Mouse (Mus musculus): Measurements from ENCODE around the gene BC017158. TPM values are rescaled to one million over a fixed set of nuclear protein-coding genes. Genes with fewer than 3 reads are reported as not detected.
A peak's percentile ranks its signal among the peaks of the same experiment; 100 is the strongest.

Gene BC017158
- polyA plus RNA-seq, 1 experiment from 2014 or later: 23.6 TPM

DNA sequence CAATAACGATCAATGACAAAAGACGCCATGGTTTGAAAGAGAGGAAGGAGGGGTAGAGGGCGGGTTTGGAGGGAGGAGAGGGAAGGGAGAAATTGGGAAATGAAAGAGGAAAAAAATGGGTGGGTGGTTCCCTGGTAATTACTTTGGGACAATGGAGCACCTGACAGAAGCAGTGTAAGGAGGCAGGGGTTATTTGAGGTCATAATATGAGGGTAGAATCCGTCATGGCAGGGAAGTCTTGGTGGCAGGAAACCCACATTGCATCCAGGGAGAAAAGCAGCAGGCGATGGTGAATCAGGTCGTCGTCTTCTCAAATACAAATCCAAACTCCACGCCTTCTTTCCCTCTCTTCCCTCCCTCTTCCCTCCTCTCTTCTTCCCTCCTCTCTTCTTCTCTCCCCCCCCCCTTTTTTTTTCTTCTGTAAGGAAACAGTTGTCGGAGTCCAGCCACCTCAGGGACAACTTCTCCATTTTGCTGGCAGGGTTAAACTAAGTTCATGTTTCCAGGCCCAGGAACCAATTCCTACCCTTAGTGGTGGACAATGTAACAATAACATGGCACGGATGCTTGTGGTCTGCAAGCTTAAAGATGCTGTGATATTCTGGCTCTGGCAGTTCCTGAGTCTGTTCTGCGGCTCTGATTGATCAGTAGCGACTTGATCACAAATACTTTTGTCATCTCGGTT, 14.5 kb upstream of the BC017158 start:
- Histone ChIP-seq H3K4me1 (ENCODE audit: control insufficient read depth, insufficient read depth, low read length) (no peaks in the 10 kb centered on the region), H3K4me3 (ENCODE audit: low read depth, low read length) (no peak overlapping the region), H3K36me3 (ENCODE audit: control insufficient read depth, insufficient read depth, low read length) (no peaks in the 10 kb centered on the region), H3K4me2 (ENCODE audit: low read depth, low read length) (no peak overlapping the region), H3K9me3 (ENCODE audit: control insufficient read depth, low read length) (no peaks in the 10 kb centered on the region), H3K9ac (ENCODE audit: low read depth, low read length) (no peak overlapping the region), H3K27me3 (replicated peaks; ENCODE audit: control insufficient read depth, insufficient read depth, low read length) (no peaks in the 10 kb centered on the region), H3K27ac (replicated peaks; ENCODE audit: low read depth, low read length) (no peak overlapping the region)
- no peak for DNase-seq (ENCODE audit: low spot score)
- 75% methylated on average over 13 of the region's 13 CpGs for WGBS
- no peak for ATAC-seq (ENCODE audit: low read depth)

DNA sequence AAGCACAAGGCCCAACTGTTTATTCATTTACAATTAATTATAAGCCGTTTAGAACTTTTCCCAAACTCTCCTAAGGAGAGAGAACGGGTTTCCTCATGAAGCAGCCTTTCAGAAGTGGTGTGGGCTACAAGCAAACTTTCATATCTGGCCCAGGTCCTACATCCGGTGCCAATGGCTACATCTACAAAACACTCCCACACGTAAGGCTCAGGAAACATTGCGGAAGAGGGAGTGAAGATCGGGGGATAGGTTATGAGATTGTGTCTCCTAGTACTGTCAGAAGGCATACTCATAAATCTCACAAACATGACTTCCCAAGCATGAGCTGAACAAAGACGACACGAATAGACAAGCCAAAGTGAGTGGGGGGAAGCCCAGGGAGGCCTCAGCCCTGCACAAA, 13.8 kb upstream of the BC017158 start:
- Histone ChIP-seq H3K9me3 (ENCODE audit: control insufficient read depth, low read length) (no peaks in the 10 kb centered on the region), H3K36me3 (ENCODE audit: control insufficient read depth, insufficient read depth, low read length) (no peaks in the 10 kb centered on the region), H3K27ac (replicated peaks; ENCODE audit: low read depth, low read length) (no peak overlapping the region), H3K27me3 (replicated peaks; ENCODE audit: control insufficient read depth, insufficient read depth, low read length) (no peaks in the 10 kb centered on the region), H3K4me1 (ENCODE audit: control insufficient read depth, insufficient read depth, low read length) (no peaks in the 10 kb centered on the region), H3K9ac (ENCODE audit: low read depth, low read length) (peak overlapping the region; percentile 22; the same call in 1 of the 2 replicates), H3K4me3 (ENCODE audit: low read depth, low read length) (no peak overlapping the region), H3K4me2 (ENCODE audit: low read depth, low read length) (no peak overlapping the region)
- ATAC-seq (ENCODE audit: low read depth) (no peak), DNase-seq (ENCODE audit: low spot score) (no peak)
- WGBS: 78% methylated on average over 8 of the region's 8 CpGs

DNA sequence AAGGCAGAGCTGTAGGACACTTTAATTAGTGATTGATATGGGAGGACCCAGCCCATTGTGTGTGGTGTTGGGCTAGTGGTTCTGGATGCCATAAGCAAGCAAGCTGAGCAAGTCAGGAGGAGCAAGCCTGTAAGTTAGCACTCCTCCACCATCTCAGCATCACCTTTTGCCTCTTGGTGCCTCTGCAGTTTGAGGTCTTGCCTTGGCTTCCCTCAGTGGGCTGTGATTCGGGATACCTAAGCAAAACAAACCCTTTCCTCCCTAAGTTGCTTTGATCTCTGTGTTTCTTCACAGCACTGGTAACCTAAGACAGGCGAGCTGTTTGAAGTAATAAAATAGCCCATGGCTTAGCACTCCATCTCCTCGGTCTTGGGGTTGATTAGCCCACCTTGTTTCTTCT, 13.3 kb upstream of the BC017158 start:
- WGBS: 37% methylated on average over 3 of the region's 3 CpGs

DNA sequence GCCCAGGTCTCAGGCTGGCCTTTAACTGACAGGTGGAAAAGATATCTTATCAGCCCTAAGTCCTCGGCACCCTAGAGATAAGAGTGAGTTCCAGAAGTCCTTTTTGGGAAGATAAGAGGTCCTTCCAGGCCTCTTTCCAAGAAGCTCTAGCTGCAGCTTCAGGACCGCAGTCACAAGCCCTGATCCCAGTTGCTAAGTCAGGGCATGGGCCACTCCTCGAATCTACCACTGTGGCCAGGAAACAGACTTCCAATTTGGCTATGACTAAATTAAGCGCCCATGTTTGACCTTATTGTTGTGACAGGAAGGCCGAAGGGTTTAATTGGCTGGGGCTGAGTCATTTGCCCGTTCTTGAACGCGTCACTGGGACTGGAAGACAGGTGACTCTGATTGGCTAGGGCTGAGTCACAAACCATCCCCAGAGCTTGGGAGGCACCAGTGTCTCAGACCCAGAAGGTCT, 12.3 kb upstream of the BC017158 start:
- DNase-seq (ENCODE audit: low spot score): no peak
- no peak overlapping the region for H3K4me2 ChIP-seq (ENCODE audit: low read depth, low read length)
- 52% methylated on average over 8 of the region's 8 CpGs for WGBS
- no peak overlapping the region for H3K4me3 ChIP-seq (ENCODE audit: low read depth, low read length)
- no peaks in the 10 kb centered on the region for H3K9me3 ChIP-seq (ENCODE audit: control insufficient read depth, low read length)
- H3K27me3 ChIP-seq (replicated peaks; ENCODE audit: control insufficient read depth, insufficient read depth, low read length): no peaks in the 10 kb centered on the region
- H3K4me1 ChIP-seq (ENCODE audit: control insufficient read depth, insufficient read depth, low read length): no peaks in the 10 kb centered on the region
- no peak for ATAC-seq (ENCODE audit: low read depth)
- no peaks in the 10 kb centered on the region for H3K36me3 ChIP-seq (ENCODE audit: control insufficient read depth, insufficient read depth, low read length)
- H3K9ac ChIP-seq (ENCODE audit: low read depth, low read length): no peak overlapping the region
- peak overlapping the region; percentile 3; the same call in 1 of the 2 replicates for H3K27ac ChIP-seq (replicated peaks; ENCODE audit: low read depth, low read length)

More for the DNA sequence above, 13.3 kb upstream of the BC017158 start:
- H3K9me3 ChIP-seq (ENCODE audit: control insufficient read depth, low read length): no peaks in the 10 kb centered on the region
- ATAC-seq (ENCODE audit: low read depth): no peak
- H3K27ac ChIP-seq (replicated peaks; ENCODE audit: low read depth, low read length): no peak overlapping the region
- no peak overlapping the region for H3K4me2 ChIP-seq (ENCODE audit: low read depth, low read length)
- H3K36me3 ChIP-seq (ENCODE audit: control insufficient read depth, insufficient read depth, low read length): no peaks in the 10 kb centered on the region
- H3K4me1 ChIP-seq (ENCODE audit: control insufficient read depth, insufficient read depth, low read length): no peaks in the 10 kb centered on the region
- no peaks in the 10 kb centered on the region for H3K27me3 ChIP-seq (replicated peaks; ENCODE audit: control insufficient read depth, insufficient read depth, low read length)
- no peak overlapping the region for H3K4me3 ChIP-seq (ENCODE audit: low read depth, low read length)
- peak overlapping the region; percentile 22; the same call in 1 of the 2 replicates for H3K9ac ChIP-seq (ENCODE audit: low read depth, low read length)
- DNase-seq (ENCODE audit: low spot score): no peak

DNA sequence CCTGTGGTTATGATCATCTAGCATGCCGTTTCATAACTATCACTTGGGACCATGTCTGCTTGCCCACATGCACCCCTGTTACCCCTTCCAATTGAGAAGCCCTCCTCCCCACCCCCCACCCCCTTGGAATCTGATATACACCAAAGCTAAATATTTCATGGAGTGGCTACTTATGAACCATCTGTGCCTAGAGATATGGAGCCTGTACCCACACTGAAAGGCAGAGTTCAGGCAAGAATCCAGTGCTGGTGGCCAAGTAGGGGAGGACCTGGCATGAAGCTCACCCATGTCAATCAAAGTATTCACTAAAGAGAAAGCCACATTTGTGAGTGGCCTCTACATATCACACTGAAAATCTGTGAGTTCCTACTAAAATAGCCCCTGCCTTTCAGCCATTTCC, 11.8 kb upstream of the BC017158 start:
- Histone ChIP-seq H3K9me3 (ENCODE audit: control insufficient read depth, low read length) (no peaks in the 10 kb centered on the region), H3K27me3 (replicated peaks; ENCODE audit: control insufficient read depth, insufficient read depth, low read length) (no peaks in the 10 kb centered on the region), H3K4me1 (ENCODE audit: control insufficient read depth, insufficient read depth, low read length) (no peaks in the 10 kb centered on the region; the same call in 1 of the 2 replicates), H3K4me3 (ENCODE audit: low read depth, low read length) (no peak overlapping the region), H3K4me2 (ENCODE audit: low read depth, low read length) (no peak overlapping the region), H3K9ac (ENCODE audit: low read depth, low read length) (no peak overlapping the region), H3K27ac (replicated peaks; ENCODE audit: low read depth, low read length) (peak overlapping the region; percentile 3; the same call in 1 of the 2 replicates), H3K36me3 (ENCODE audit: control insufficient read depth, insufficient read depth, low read length) (no peaks in the 10 kb centered on the region)
- DNase-seq (ENCODE audit: low spot score) (peak; percentile 6), ATAC-seq (ENCODE audit: low read depth) (0 out of 2 replicates have a peak, but pooled peaks have one; percentile 1)
- 60% methylated on average over 1 of the region's 1 CpGs for WGBS

DNA sequence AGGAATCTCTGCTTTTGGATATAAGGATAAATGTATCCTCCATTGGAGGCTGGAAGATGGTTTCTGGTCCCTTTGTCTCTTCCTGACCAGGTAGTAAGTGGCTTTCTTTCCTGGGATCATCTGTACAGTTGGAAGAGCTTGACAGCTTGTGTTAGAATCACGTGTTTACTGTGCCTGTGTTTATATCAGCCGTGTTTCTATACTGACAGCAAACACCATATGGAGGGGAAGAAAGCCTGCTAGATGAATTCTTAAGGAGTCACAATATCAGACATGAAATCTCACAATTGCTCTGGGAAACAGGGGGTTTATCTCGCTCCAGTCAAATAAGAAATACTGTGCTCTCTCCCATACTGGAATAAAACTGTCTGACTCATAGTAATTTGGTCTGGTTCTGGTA, 11.2 kb upstream of the BC017158 start:
- DNase-seq (ENCODE audit: low spot score): no peak
- Histone ChIP-seq H3K27me3 (replicated peaks; ENCODE audit: control insufficient read depth, insufficient read depth, low read length) (no peaks in the 10 kb centered on the region), H3K9ac (ENCODE audit: low read depth, low read length) (no peak overlapping the region), H3K9me3 (ENCODE audit: control insufficient read depth, low read length) (no peaks in the 10 kb centered on the region), H3K36me3 (ENCODE audit: control insufficient read depth, insufficient read depth, low read length) (no peaks in the 10 kb centered on the region), H3K4me1 (ENCODE audit: control insufficient read depth, insufficient read depth, low read length) (no peaks in the 10 kb centered on the region; the same call in 1 of the 2 replicates), H3K27ac (replicated peaks; ENCODE audit: low read depth, low read length) (no peak overlapping the region), H3K4me3 (ENCODE audit: low read depth, low read length) (no peak overlapping the region), H3K4me2 (ENCODE audit: low read depth, low read length) (no peak overlapping the region)
- peak; percentile 9; the same call in 1 of the 2 replicates for ATAC-seq (ENCODE audit: low read depth)
- 51% methylated on average over 3 of the region's 3 CpGs for WGBS

DNA sequence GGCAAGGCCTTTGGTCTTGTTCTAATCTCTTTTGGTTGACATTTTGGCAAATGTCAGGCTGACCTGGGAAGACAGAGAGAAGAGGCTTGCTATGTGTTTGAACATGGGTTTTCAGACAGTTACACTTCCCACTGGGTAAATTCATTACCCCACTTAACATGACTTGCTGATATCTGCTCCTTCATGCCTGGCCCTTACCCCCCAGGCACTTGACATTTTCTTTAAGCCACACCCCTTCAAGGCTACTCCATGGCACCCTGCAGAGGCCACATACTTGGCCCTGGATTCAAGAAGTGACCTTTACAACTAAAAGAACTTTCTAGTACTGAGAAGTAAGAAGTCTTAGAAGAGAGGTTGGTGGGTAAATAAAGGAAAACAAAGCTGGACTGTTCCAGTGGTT, 9.9 kb upstream of the BC017158 start:
- no peak overlapping the region for H3K9ac ChIP-seq (ENCODE audit: low read depth, low read length)
- no peak overlapping the region for H3K27ac ChIP-seq (replicated peaks; ENCODE audit: low read depth, low read length)
- no peaks in the 10 kb centered on the region for H3K9me3 ChIP-seq (ENCODE audit: control insufficient read depth, low read length)
- DNase-seq (ENCODE audit: low spot score) (no peak), ATAC-seq (ENCODE audit: low read depth) (no peak)
- no peaks in the 10 kb centered on the region for H3K27me3 ChIP-seq (replicated peaks; ENCODE audit: control insufficient read depth, insufficient read depth, low read length)
- H3K4me1 ChIP-seq (ENCODE audit: control insufficient read depth, insufficient read depth, low read length): peaks cover 3% of the 10 kb centered on the region
- no peak overlapping the region for H3K4me2 ChIP-seq (ENCODE audit: low read depth, low read length)
- H3K36me3 ChIP-seq (ENCODE audit: control insufficient read depth, insufficient read depth, low read length): no peaks in the 10 kb centered on the region
- no peak overlapping the region for H3K4me3 ChIP-seq (ENCODE audit: low read depth, low read length)

DNA sequence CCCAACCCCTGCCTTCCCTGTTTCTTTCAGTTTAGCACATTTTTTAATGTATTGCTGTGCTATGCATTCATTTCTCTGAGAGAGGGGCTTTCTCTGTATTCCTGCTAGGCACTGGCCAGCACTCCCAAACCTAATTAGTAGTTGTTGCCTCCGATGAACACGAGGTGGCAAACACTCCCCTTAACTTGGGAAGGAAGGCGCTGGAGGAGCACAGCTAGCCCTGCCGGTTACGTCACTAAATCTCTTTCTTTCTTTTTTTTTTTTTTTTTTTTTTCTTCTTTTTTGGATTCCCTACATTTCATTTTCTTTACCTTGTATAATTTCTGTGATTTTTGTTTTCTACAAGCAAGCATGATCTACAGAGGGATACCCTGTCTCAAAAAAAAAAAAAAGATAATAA, 6.9 kb upstream of the BC017158 start:
- Histone ChIP-seq H3K4me1 (ENCODE audit: control insufficient read depth, insufficient read depth, low read length) (peaks cover 3% of the 10 kb centered on the region), H3K9ac (ENCODE audit: low read depth, low read length) (no peak overlapping the region), H3K36me3 (ENCODE audit: control insufficient read depth, insufficient read depth, low read length) (no peaks in the 10 kb centered on the region), H3K9me3 (ENCODE audit: control insufficient read depth, low read length) (no peaks in the 10 kb centered on the region), H3K27me3 (replicated peaks; ENCODE audit: control insufficient read depth, insufficient read depth, low read length) (no peaks in the 10 kb centered on the region), H3K4me2 (ENCODE audit: low read depth, low read length) (no peak overlapping the region), H3K27ac (replicated peaks; ENCODE audit: low read depth, low read length) (no peak overlapping the region), H3K4me3 (ENCODE audit: low read depth, low read length) (no peak overlapping the region)
- 9% methylated on average over 5 of the region's 5 CpGs for WGBS
- ATAC-seq (ENCODE audit: low read depth) (peak; percentile 78; the same call in 1 of the 2 replicates), DNase-seq (ENCODE audit: low spot score) (peak; percentile 83)

DNA sequence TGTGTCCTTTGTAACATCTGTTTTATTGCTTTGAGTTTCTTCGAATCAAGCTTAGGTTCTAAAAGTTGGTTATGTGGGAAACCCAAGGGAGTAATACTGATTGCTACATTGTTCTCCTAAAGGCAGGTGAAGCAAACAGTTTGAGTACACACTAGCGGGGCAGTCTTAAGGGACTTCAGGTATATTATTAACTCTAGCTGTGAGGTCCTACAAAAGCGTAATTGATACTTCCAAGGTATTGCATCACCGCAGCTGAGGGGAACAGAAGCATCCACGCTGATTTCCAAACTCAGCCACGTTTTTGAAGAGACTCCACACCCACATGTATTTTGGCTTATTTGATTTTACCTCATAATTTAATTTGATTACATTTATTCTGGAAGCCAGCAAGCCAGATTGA, 6.2 kb upstream of the BC017158 start:
- no peaks in the 10 kb centered on the region for H3K9me3 ChIP-seq (ENCODE audit: control insufficient read depth, low read length)
- H3K36me3 ChIP-seq (ENCODE audit: control insufficient read depth, insufficient read depth, low read length): no peaks in the 10 kb centered on the region
- H3K27ac ChIP-seq (replicated peaks; ENCODE audit: low read depth, low read length): no peak overlapping the region
- H3K4me2 ChIP-seq (ENCODE audit: low read depth, low read length): no peak overlapping the region
- DNase-seq (ENCODE audit: low spot score): peak; percentile 29
- H3K9ac ChIP-seq (ENCODE audit: low read depth, low read length): no peak overlapping the region
- no peak for ATAC-seq (ENCODE audit: low read depth)
- H3K4me1 ChIP-seq (ENCODE audit: control insufficient read depth, insufficient read depth, low read length): peaks cover 3% of the 10 kb centered on the region
- H3K4me3 ChIP-seq (ENCODE audit: low read depth, low read length): no peak overlapping the region
- 46% methylated on average over 6 of the region's 6 CpGs for WGBS
- no peaks in the 10 kb centered on the region for H3K27me3 ChIP-seq (replicated peaks; ENCODE audit: control insufficient read depth, insufficient read depth, low read length)

All from embryonic facial prominence, embryonic 14.5 days (tissue).